Mouse (Mus musculus): Measurements from ENCODE around the gene Map4k4.

Map4k4 gene

GRCm38 (mm10) chr1:40002129-40002727 lies 101.5 kb downstream of the Map4k4 start:
- no peak for DNase-seq (ENCODE audit: low spot score)

DNA sequence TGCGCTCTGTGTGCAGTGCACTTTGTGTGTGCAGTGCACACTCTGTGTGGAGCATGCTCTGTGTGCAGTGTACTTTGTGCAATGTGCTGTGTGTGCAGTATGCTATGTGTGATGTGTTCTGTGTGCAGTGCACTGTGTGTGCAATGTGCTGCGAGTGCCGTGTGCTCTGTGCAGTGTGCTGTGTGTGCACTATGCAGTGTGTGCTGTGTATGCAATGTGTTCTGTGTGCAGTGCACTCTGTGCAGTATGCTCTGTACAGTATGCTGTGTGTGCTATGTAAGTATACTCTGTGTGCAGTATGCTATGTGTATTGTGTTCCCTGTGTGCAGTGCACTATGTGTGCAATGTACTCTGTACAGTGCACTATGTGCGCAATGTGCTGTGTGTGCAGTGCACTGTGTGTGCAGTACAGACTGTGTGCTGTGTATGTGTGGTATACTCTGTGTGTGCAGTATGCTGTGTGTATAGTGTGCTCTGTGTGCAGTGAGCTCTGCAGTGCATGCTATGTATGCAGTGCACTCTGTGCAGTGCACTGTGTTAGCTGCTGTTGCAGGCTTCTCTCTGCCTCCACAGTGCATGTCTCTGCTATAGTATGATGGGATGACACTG lies 105.4 kb downstream of the Map4k4 start:
- no peak for DNase-seq (ENCODE audit: low spot score)

DNA sequence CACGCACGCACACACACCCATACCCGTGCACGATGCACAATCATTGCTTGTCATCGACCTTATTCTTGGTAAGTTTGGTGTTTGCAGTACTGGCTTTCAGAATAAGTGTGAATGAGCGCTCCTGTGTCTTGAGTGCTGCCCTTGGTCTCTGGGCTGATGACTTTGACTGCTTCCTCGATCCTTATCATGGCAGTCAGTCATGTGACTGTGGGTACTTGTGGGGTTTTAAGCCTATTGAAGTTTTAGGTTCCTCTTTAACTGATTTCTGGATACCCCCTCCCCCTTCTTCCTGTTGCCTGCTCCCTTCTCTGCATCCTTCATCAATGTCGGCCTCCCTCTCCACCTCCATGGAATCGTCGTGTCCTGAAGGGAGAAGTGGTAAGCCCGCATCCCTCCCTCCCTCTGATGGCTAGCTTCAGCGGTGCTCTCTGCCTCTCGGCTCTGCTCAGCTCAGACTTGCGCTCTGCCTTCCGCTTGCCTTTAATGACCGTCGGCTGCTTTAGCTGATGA lies 107.3 kb downstream of the Map4k4 start:
- no peak for DNase-seq (ENCODE audit: low spot score)

GRCm38 (mm10) chr1:40012696-40013095 lies 112.0 kb downstream of the Map4k4 start:
- DNase-seq (ENCODE audit: low spot score) = no peak

DNA sequence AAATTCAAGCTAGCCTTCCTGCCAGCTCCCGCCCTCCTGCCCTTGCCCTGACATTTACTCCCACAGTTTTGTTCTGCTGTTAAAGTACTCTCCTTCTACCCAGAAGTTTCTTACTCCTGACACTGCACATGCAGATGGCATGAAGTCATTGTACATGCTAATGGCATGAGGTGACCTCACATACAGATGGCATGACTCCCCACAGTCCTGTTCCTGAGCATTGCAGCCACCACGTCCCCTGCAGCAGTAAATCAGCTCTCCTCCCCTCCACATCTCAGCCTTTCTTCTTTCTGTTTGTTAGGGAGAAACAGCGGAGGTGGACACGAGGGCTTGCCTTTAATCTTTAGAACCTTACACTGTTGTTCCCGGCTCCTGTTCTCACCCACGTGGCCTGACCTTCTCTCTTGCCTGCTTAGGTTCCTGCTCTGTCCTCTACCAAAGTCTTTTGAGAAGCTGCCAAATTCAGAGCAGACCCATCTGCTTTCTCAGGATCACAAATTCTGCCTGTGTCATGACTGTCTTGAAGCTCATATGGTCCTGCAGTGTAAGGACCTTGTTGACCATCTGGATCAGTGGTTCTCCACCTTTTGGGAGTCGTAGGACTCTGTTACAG lies 114.5 kb downstream of the Map4k4 start:
- DNase-seq (ENCODE audit: low spot score) = no peak

- DNase-seq (ENCODE audit: low spot score) = no peak
These were observed 120.9 kb downstream of the Map4k4 start for GRCm38 (mm10) chr1:40021617-40022016.

DNA sequence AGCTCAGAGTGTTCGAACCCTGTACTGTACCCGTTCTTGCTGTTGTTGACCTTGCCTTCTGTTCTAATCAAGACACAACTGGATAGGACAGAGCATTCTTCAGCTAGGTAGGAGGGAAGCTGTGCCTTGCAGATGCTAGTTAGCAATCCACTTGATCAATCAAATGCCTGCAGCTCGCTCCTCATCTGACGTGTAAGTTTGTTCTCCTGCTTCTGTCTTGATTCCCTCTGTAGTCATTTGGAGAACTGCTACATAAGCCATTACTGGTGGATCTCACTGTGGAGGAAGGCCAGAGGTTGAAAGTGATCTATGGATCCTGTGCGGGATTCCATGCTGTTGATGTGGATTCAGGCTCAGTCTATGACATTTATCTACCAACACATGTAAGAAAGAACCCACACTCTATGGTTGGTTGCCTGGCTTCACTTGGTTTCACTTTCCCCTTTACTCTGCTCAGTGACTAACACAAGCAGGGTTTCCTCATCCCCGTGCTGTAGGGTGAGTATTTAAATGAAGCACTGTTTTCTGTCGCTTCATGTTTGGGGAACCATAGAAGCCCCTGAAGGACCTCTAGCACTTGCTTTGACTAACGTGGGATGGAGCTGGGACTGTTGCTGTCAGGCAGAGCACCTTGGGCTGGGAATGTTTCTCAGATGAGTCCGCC lies 121.9 kb downstream of the Map4k4 start:
- no peak for DNase-seq (ENCODE audit: low spot score)

- no peak for DNase-seq (ENCODE audit: low spot score)
These were observed 122.5 kb downstream of the Map4k4 start for GRCm38 (mm10) chr1:40023206-40023605.

DNA sequence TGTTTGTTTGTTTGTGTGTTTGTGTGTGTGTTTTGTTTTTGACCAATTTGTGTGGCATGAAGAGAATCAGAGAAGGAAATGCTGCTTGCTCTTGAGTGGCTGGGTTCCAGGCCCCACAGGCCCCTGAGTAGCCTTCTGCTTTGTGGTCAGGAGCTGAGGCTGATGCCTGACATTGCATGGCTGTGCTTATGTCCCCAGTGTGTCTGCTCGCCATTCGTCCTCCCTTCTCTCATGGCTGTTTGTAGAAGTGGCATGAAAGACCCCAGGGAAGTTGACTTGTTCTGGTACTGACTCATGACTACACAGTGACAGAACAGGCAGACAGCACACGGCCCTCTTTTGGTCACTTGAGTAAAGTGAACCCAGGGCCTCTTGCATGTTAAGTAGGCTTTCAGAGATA lies 123.0 kb downstream of the Map4k4 start:
- no peak for DNase-seq (ENCODE audit: low spot score)

DNA sequence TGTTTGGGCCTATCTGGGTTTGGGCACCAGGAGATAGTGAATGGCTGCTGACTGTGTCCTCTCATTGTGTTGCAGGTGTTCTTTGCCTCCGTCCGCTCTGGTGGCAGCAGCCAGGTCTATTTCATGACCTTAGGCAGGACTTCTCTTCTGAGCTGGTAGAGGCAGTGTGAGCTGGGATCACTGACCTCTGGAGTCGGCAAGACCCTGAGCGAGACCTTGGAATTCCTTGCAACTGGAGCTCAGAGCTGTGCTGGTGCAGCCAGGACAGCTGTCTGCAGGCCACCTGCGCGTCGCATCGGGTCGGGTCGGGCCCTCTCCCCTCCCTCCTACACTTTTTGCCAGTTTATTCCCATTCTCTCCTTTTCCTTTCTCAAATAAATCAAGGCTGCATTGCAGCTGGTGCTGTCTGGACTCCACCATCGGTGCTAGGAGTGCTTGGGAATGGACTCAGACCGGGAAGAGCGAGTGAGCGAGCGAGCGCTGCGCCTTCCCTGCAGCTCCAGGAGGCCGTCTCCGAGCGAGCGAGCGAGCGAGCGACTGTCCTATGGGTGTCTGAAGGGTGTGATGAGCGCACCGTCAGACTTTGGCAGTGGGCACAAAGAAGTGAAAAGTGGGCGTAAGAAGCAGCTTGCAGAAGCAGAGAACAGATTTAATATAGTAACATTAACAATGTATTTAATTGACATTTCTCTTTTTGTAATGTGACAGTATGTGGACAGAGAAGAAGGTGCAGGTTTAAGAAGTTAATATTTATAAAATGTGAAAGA lies 124.0 kb downstream of the Map4k4 start:
- no peak for DNase-seq (ENCODE audit: low spot score)

DNA sequence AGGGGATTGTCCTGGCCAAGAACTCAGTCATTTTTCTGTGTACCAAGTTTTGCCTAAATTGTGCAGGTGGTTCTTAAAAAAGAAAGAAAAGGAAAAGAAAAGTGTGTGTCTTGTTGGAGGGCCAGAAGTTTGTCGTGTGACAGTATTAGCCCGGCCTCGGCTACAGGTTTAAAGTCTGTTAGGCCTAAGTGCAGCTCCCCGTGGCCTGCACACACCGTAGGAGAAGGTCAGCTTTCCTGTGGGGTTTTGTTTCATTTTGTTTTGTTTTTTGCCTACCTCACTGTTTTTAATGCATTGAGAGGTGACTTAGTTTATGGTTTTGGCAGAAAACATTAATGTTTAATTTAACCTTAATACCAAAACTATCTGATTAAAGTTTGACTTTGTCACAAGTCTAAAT lies 124.7 kb downstream of the Map4k4 start:
- DNase-seq (ENCODE audit: low spot score) = no peak

DNA sequence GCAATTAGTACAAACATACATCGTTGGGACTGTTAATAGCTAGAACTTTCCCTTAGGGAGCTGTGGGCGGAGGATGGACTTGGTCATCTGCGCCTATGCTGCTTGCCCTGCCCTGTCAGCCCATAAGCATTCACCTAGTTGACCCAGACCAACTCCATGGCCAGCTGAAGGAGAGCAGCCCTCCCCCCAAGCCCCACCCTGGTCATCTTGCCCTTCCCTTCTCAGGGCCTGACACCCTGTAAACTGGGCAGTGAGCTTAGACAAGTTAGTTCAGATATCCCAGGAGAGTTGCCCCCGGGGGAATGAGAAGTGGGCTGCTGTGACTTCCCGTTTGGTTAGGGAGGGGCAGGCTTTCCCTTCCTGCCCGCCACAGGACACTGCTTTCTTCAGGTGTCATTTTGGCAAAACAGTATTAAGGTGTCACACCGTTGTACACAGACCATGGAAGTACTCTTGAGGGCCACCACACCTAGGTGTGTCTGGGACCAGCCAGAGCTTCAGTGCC lies 126.5 kb downstream of the Map4k4 start:
- DNase-seq (ENCODE audit: low spot score) = no peak

GRCm38 (mm10) chr1:40028207-40028998 lies 127.7 kb downstream of the Map4k4 start:
- DNase-seq (ENCODE audit: low spot score) = no peak

DNA sequence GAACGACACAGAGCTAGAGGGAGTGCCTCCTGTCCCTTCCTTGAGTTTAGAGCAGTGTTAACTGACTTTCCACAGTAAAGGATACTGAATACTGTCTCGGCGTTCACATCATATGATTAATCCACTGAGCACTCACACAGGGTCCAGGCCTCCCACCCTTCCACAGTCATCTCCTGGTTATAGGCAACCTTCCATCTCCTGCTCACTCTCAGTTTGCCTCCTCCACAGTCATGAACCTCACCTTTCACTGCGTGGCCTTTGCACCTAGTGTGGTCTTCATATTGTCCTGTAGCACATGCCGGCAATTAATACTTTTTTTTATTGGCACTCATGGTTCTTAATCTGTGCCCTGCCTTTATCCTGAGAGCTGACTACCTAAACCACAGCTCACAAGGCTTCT lies 128.9 kb downstream of the Map4k4 start:
- no peak for DNase-seq (ENCODE audit: low spot score)

DNA sequence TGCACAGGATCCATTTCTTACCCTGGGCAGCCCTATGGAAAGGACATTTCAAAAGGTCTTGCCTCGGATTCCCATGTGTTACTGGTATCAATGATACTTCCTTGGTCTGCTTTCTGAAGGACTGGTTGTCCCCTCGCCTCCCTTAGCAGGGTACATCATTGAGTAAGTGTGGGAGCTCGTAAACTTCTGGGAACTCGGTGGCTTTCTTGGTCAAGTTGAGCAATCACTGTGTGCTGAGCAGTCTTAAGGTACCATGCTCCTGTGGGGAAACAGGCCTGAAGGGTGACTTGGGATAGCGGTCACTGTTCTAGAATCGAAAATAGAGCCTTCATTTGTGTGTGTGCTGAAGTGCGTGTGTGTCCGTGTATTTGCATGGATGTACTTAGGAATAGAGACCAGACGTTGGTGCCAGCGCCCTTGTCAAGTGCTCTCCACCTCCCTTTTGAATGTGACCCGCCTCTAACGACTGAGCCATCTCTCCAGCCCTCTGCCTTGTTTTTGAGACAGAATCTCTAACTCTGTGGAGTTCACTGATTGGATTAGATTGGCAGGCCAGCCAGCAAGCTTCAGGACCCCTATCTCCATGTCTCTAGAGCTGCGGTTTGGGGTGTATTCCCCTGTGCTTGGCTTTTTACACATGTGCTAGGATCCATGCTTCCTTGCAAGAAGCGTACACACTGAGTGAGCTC lies 129.7 kb downstream of the Map4k4 start:
- no peak for DNase-seq (ENCODE audit: low spot score)

DNA sequence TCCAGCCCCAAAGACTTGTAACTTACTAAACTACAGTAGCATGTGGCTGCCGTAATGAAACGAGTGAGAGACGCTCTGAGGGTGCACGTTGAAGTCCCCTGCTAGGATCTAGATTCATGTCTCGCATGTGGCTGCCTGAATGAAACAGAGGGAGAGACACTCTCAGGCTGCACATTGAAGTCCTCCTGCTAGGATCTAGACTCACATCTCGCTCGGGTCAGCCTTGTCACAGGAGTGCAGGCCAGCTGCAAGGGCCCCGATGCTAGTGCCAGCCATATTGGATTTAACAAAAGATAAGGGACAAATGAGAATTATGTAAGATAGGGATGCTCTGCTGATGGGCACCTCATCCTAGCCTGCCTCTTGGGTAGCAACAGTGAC lies 130.3 kb downstream of the Map4k4 start:
- DNase-seq (ENCODE audit: low spot score) = no peak

DNA sequence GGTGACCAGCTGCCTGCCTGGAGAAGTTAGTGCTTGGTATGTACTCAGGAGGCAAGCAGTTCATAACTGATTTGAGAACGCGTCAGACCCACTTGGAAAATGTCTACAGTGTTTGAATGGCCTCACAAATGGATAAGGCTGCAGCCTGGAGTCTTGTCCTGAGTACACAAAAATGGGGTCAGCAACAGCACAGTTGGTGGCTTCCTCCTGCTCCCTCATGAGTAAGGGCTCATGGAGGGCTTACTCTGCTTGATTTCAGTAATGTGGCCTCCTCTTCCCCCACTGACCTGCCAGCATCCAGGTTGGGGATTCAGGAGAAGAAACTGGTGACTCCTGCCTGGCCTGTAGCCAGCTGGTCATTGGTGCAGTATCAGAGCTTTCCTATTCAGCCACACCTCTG lies 130.9 kb downstream of the Map4k4 start:
- no peak for DNase-seq (ENCODE audit: low spot score)

GRCm38 (mm10) chr1:40033315-40033714 lies 132.6 kb downstream of the Map4k4 start:
- DNase-seq (ENCODE audit: low spot score) = no peak

- DNase-seq (ENCODE audit: low spot score) = peak; percentile 65
These were observed 133.2 kb downstream of the Map4k4 start for GRCm38 (mm10) chr1:40033743-40034420.

- no peak for DNase-seq (ENCODE audit: low spot score)
These were observed 137.1 kb downstream of the Map4k4 start for GRCm38 (mm10) chr1:40037831-40038230.
